Mouse (Mus musculus) megakaryocyte progenitor cell, adult 5-6 weeks (primary cell): ENCODE results near the gene Ttll8. TPM values are rescaled to one million over a fixed set of nuclear protein-coding genes. Genes with fewer than 3 reads are reported as not detected.

ENCODE experiments used
- ATAC-seq: replicated peaks from 2 replicates; pipeline ENCODE4 v1.8.0; 2016; ENCODE audit warnings: mild to moderate bottlenecking, moderate TSS enrichment, inconsistent platforms; ENCODE audit not compliant: poor library complexity
- total RNA-seq, 2 experiments: library from RNA; stranded (forward) in 1 of 2; stranded (reverse) in 1 of 2; fragments of 157-497, 149-512 nt in 1 of 2; fragments of 200-1000 nt in 1 of 2; gene quantifications; 2 replicates each; pipeline versions ENCODE4 v1.2.3 to v1.2.4; 2015 to 2017

The Ttll8 gene
- total RNA-seq, 2 experiments from 2014 or later, result not detected

GRCm38 (mm10) chr15:88921992-88922310, 32.3 kb downstream of the Ttll8 start:
- no peak for ATAC-seq

- peak; percentile 90 for ATAC-seq
Observed at GRCm38 (mm10) chr15:88921131-88921991, 32.9 kb downstream of the Ttll8 start.

GRCm38 (mm10) chr15:88920065-88920464, 34.2 kb downstream of the Ttll8 start:
- no peak for ATAC-seq

GRCm38 (mm10) chr15:88919328-88919727, 34.9 kb downstream of the Ttll8 start:
- ATAC-seq, result no peak

GRCm38 (mm10) chr15:88917126-88917525, 37.1 kb downstream of the Ttll8 start:
- no peak for ATAC-seq

- no peak for ATAC-seq
Observed at GRCm38 (mm10) chr15:88916366-88916765, 37.9 kb downstream of the Ttll8 start.

- ATAC-seq, result no peak
Observed at GRCm38 (mm10) chr15:88915046-88915445, 39.2 kb downstream of the Ttll8 start.

GRCm38 (mm10) chr15:88906347-88906746, 47.9 kb downstream of the Ttll8 start:
- ATAC-seq, result no peak

GRCm38 (mm10) chr15:88904056-88904811, 50.0 kb downstream of the Ttll8 start:
- no peak for ATAC-seq

- ATAC-seq, result peak; percentile 54
Observed at GRCm38 (mm10) chr15:88903086-88903485, 51.1 kb downstream of the Ttll8 start.

GRCm38 (mm10) chr15:88902200-88902875, 51.9 kb downstream of the Ttll8 start:
- ATAC-seq, result peak; percentile 98

- ATAC-seq, result no peak
Observed at GRCm38 (mm10) chr15:88896341-88896980, 57.8 kb downstream of the Ttll8 start.

GRCm38 (mm10) chr15:88895891-88896290, 58.3 kb downstream of the Ttll8 start:
- ATAC-seq, result no peak

- no peak for ATAC-seq
Observed at GRCm38 (mm10) chr15:88895119-88895518, 59.1 kb downstream of the Ttll8 start.

- ATAC-seq, result no peak
Observed at GRCm38 (mm10) chr15:88892876-88893275, 61.3 kb downstream of the Ttll8 start.

GRCm38 (mm10) chr15:88892252-88892651, 62.0 kb downstream of the Ttll8 start:
- ATAC-seq, result no peak

GRCm38 (mm10) chr15:88891676-88892040, 62.6 kb downstream of the Ttll8 start:
- ATAC-seq, result no peak

GRCm38 (mm10) chr15:88890751-88891675, 63.2 kb downstream of the Ttll8 start:
- peak; percentile 94 for ATAC-seq

- ATAC-seq, result no peak
Observed at GRCm38 (mm10) chr15:88889994-88890393, 64.2 kb downstream of the Ttll8 start.

GRCm38 (mm10) chr15:88889032-88889431, 65.2 kb downstream of the Ttll8 start:
- no peak for ATAC-seq
